ENCODE assay signal across 23 mouse cellular contexts in genomic region chr1:63493325-63493724, GRCm38 (mm10). TPM values are rescaled to one million over a fixed set of nuclear protein-coding genes. Genes with fewer than 3 reads are reported as not detected.
DNase-seq lines count a peak whose midpoint lies in the region; ATAC-seq lines count a peak whose summit lies in the region.
"Had no signal": no experiment of that assay in that cellular context is flagged by ENCODE, and none has a peak within 500 bp of the region (broad histone marks: within the 10 kb centered on the region; RNA-seq: fewer than 3 reads in every experiment).

No protein-coding gene starts in this region.

- WGBS in embryonic facial prominence, embryonic 14.5 days: 72% methylated on average over 5 of the region's 5 CpGs
- 90% methylated on average over 5 of the region's 5 CpGs for whole genome bisulfite sequencing in embryonic facial prominence, embryonic 10.5 days
- WGBS in neural tube, embryonic 14.5 days: 42% methylated on average over 5 of the region's 5 CpGs

- H3K4me1 ChIP-seq in embryonic facial prominence, embryonic 14.5 days (ENCODE audit: control insufficient read depth, insufficient read depth, low read length): 0 out of 2 replicates have a peak, but pooled peaks cover 5% of the 10 kb centered on the region
- H3K4me1 ChIP-seq in embryonic facial prominence, embryonic 10.5 days: peaks cover 4% of the 10 kb centered on the region
- peaks cover 7% of the 10 kb centered on the region; the same call in 1 of the 2 replicates for H3K4me1 ChIP-seq in neural tube, embryonic 14.5 days (ENCODE audit: control insufficient read depth, insufficient read depth, low read length)
- H3K4me1 ChIP-seq: forebrain, embryonic 13.5 days; forebrain, embryonic 15.5 days had no signal

- H3K9ac ChIP-seq in embryonic facial prominence, embryonic 14.5 days (ENCODE audit: low read depth, low read length): no peak overlapping the region
- no peak overlapping the region for H3K9ac ChIP-seq in neural tube, embryonic 14.5 days (replicated peaks; ENCODE audit: low read depth, low read length)
- H3K9ac ChIP-seq: embryonic facial prominence, embryonic 13.5 days; forebrain, embryonic 13.5 days; forebrain, embryonic 15.5 days; forebrain, postnatal 0 days had no signal

- peak; percentile 13 for DNase-seq in embryonic facial prominence, embryonic 14.5 days (ENCODE audit: low spot score)
- no peak for DNase-seq in embryonic facial prominence, embryonic 10.5 days (ENCODE audit: low spot score)
- DNase-seq in heart, adult 11 months: peak; percentile 68
- no peak for DNase-seq in heart, adult 8-10 months (ENCODE audit: low spot score)
- DNase-seq in neural tube, embryonic 10.5 days (ENCODE audit: extremely low spot score, low spot score): no peak
- DNase-seq: adrenal gland, adult 8-10 months; adrenal gland, postnatal 14 days; adrenal gland, postnatal 36 days; B cell, adult 2 months; cerebellum, adult 11-12 months; cerebellum, adult 2 months; cerebellum, adult 9-10 months; cerebellum, postnatal 10 days; forebrain, postnatal 0 days had no signal

- no peaks in the 10 kb centered on the region for H3K27me3 ChIP-seq in embryonic facial prominence, embryonic 14.5 days (replicated peaks; ENCODE audit: control insufficient read depth, insufficient read depth, low read length)
- H3K27me3 ChIP-seq in embryonic facial prominence, embryonic 10.5 days (replicated peaks; ENCODE audit: low read depth, poor library complexity, severe bottlenecking): no peaks in the 10 kb centered on the region
- H3K27me3 ChIP-seq in neural tube, embryonic 14.5 days (ENCODE audit: control insufficient read depth, insufficient read depth, low read length): no peaks in the 10 kb centered on the region
- H3K27me3 ChIP-seq: CH12.LX; embryonic facial prominence, embryonic 13.5 days; forebrain, embryonic 13.5 days; forebrain, embryonic 15.5 days had no signal

- H3K4me3 ChIP-seq in embryonic facial prominence, embryonic 14.5 days (ENCODE audit: low read depth, low read length): no peak overlapping the region
- H3K4me3 ChIP-seq in embryonic facial prominence, embryonic 10.5 days: no peak overlapping the region
- no peak overlapping the region for H3K4me3 ChIP-seq in neural tube, embryonic 14.5 days (ENCODE audit: low read depth, low read length)
- H3K4me3 ChIP-seq: embryonic facial prominence, embryonic 13.5 days; forebrain, embryonic 13.5 days; forebrain, embryonic 15.5 days had no signal

- no peak overlapping the region for H3K27ac ChIP-seq in embryonic facial prominence, embryonic 14.5 days (replicated peaks; ENCODE audit: low read depth, low read length)
- H3K27ac ChIP-seq in embryonic facial prominence, embryonic 10.5 days (replicated peaks): no peak overlapping the region
- H3K27ac ChIP-seq in neural tube, embryonic 14.5 days (ENCODE audit: low read depth, low read length): 0 out of 2 replicates have a peak overlapping the region, but pooled peaks have one; percentile 12
- H3K27ac ChIP-seq: embryonic facial prominence, embryonic 13.5 days; forebrain, embryonic 13.5 days; forebrain, embryonic 15.5 days had no signal

- no peak for ATAC-seq in embryonic facial prominence, embryonic 14.5 days (ENCODE audit: low read depth)
- no peak for ATAC-seq in neural tube, embryonic 14.5 days (ENCODE audit: low read depth)
- ATAC-seq: activated CD4-positive, CD25-positive, alpha-beta regulatory T cell, adult 4 months; CD4-positive, CD25-positive, alpha-beta regulatory T cell, adult 4 months; forebrain, embryonic 13.5 days; forebrain, embryonic 15.5 days; forebrain, postnatal 0 days; Patski had no signal

- no peaks in the 10 kb centered on the region for H3K9me3 ChIP-seq in embryonic facial prominence, embryonic 14.5 days (ENCODE audit: control insufficient read depth, low read length)
- no peaks in the 10 kb centered on the region for H3K9me3 ChIP-seq in embryonic facial prominence, embryonic 10.5 days
- H3K9me3 ChIP-seq in neural tube, embryonic 14.5 days (ENCODE audit: control insufficient read depth, low read length): no peaks in the 10 kb centered on the region
- H3K9me3 ChIP-seq: embryonic facial prominence, embryonic 13.5 days; forebrain, embryonic 13.5 days; forebrain, embryonic 15.5 days; G1E had no signal

- no peak overlapping the region for H3K4me2 ChIP-seq in embryonic facial prominence, embryonic 14.5 days (ENCODE audit: low read depth, low read length)
- no peak overlapping the region for H3K4me2 ChIP-seq in neural tube, embryonic 14.5 days (ENCODE audit: low read depth, low read length)
- H3K4me2 ChIP-seq: embryonic facial prominence, embryonic 13.5 days; forebrain, embryonic 13.5 days; forebrain, embryonic 15.5 days had no signal

- H3K36me3 ChIP-seq in embryonic facial prominence, embryonic 14.5 days (ENCODE audit: control insufficient read depth, insufficient read depth, low read length): no peaks in the 10 kb centered on the region
- no peaks in the 10 kb centered on the region for H3K36me3 ChIP-seq in embryonic facial prominence, embryonic 10.5 days (replicated peaks)
- no peaks in the 10 kb centered on the region for H3K36me3 ChIP-seq in neural tube, embryonic 14.5 days (ENCODE audit: control insufficient read depth, insufficient read depth, low read length)
- H3K36me3 ChIP-seq: embryonic facial prominence, embryonic 13.5 days; forebrain, embryonic 15.5 days; G1E had no signal

RNA-seq across cellular contexts. Expression of gene Adam23, which starts 47.6 kb away (rescaled TPM):
- 8.7 and 9.3 TPM in 2 replicates for polyA plus RNA-seq in embryonic facial prominence, embryonic 14.5 days (2014; fragmentation: Nextera tagmentation; extraction: Ambion mirVana)
- 4.3 and 5.1 TPM in 2 replicates for polyA plus RNA-seq in embryonic facial prominence, embryonic 10.5 days (2016; fragmentation: Nextera tagmentation; extraction: Ambion mirVana)
- 1 to 10 TPM; 1.9 to 2.8 (median 2.0) TPM for total RNA-seq in heart, adult 8-10 months (2022)
- 26.0 and 27.6 TPM in 2 replicates for polyA plus RNA-seq in neural tube, embryonic 14.5 days (2014; fragmentation: Nextera tagmentation; extraction: Ambion mirVana)
- total RNA-seq: CH12.LX had no signal
- polyA plus RNA-seq: activated CD4-positive, CD25-positive, alpha-beta regulatory T cell, adult 4 months; G1E; Patski had no signal

Comparison
In these comparisons a context has a peak if more than half of its experiments do, and no peak if none do; other contexts are left out.
1. DNase-seq: peak in embryonic facial prominence, embryonic 14.5 days (single experiment) and heart, adult 11 months (single experiment); none in embryonic facial prominence, embryonic 10.5 days (single experiment), heart, adult 8-10 months (single experiment) and neural tube, embryonic 10.5 days (single experiment).